Mouse (Mus musculus): ENCODE results near the gene Nppa.

Gene Nppa

DNA sequence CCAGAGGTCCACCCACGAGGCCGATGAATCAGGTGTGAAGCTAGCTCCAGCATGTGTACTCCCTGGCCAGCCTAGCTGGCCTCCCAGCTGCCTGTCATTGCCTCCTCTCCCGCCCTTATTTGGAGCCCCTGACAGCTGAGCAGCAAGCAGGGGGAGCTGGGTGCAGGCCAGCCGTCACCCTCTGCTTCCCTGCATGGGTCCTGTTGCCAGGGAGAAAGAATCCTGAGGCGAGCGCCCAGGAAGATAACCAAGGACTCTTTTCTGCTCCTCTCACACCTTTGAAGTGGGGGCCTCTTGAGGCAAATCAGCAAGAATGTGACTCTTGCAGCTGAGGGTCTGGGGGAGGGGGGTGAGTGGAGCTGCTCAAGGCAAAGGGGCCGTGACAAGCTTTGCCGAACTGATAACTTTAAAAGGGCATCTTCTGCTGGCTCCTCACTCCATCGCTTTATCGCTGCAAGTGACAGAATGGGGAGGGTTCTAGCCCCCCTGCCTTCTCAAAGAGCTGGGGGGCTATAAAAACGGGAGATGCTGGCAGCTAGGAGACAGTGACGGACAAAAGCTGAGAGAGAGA is at the start of gene Nppa:
Gene Nppa, plus strand, starts transcription at position 521 of the 571 bp plus-strand sequence.
- ATAC-seq (ENCODE audit: low TSS enrichment), result no peak

DNA sequence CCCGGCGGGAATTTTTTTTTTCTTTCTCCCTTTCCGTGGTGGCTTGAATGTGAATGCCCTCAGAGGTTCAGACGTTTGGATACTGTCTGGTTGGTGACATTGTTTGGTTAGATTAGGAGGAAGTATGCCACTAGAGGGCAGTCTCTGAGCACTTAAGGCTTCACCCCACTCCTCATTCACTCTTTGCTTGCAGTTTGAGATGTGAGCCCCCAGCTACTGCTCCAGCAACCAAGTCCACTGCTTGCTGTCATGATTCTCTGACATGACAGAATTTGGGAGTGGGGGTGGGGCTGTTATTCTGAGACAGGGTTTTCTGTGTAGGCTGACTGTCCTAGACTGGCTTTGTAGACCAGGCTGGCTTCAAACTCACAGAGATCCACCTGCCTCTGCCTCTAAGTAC is 46.9 kb upstream of the Nppa start:
- ATAC-seq (ENCODE audit: low TSS enrichment), result no peak; the same call in 1 of the 2 replicates

DNA sequence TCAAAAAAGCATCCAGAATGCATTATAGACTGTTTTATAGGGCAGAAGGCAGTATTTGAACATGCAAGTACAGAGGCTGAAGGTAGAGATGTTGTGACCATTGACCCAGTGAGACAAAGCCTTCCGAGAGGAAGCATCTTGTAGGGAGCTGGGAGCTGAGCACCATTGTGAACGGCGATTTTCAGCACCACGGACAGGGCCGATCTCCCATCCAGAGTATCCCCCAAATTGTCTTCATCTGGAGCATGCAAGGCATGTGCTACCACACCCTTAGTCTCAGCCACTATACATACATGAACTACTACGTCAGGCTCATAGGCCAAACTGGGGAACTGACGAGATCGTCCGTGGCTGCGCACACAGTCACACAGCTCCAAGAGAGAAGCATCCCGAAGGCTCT is 43.4 kb upstream of the Nppa start:
- no peak for ATAC-seq (ENCODE audit: low TSS enrichment)

DNA sequence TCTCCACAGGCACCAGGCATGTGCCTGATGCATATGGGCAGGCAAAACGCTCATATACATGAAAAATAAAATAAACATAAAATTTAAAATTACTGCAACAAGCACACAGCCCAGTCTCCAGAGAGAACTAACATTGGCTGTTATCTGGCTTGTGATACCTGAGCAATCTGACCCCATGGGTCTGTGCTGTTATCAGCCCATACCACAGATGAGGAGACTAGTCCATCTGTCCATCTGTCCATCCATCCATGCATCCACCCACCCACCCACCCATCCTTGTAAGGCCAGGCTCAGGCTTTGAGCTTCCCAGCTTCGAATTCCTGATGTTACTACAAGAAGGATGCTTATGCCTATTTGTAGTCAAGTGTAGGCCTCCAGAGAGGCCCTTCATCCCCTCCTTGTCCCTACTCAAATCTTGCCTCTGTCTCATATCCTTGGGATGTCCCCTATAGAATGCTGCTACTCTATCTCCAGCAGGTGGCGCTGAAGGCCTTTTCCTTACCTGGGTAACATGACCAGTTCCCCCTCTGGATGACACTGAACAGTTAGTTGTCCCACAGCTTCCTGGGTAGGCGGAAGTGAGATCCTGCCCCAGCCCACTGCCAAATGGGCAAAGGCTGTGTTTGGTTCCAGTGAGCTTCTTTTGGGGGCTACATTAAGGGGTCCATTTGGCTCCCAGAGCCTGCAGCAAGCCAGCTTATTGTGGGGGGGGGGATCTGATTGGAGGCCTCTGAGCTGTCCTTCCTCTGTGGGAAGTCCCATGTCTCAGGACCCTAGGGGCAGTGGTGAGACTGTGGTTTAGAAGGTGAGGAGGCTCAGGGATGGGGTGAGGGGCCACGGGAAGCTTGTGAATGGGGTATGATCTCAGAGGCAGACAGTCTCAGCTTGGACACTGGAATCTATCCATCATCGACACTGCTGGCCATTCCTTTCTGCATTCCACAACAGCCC is 40.4 kb upstream of the Nppa start:
- ATAC-seq (ENCODE audit: low TSS enrichment), result peak; percentile 62

DNA sequence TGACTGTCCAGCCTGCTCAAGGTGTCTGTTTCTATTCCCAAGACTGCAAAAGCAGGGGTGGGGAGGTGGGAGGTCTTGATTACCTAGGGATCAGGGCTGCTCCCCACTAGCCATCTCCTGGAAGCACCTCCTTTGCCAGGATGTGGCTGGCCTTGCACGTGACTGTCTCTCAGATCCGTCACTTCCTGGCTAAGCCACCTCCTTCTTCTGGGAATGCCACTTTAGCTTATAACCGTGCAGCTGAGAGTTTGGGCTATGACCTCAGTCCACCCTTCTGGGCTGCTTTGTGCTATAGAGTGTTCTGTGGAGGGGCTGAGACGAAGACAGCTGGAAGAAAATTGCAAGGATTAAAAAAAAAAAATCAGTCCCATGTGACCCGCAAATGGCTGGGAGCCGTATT is 37.7 kb upstream of the Nppa start:
- ATAC-seq (ENCODE audit: low TSS enrichment), result peak; percentile 38; the same call in 1 of the 2 replicates

DNA sequence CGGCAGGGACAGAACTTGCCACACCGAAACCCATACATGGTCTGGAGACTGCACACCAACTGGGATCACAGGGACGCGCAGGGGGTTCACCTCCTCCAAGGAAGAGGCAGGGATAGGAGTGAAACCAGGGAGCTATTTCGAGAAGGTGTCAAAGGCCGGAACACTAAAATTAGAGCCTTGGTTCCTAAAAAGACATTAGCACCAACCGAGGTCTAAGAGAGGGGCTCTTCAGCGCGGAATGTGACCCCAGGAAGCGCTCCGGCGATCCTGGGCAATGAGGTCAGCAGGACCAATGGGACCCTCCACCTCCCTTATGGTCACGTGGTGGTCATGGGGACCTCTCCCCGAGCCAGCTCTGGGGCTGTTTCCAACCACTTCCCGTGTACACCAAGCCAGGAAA is 36.9 kb upstream of the Nppa start:
- no peak for ATAC-seq (ENCODE audit: low TSS enrichment)

DNA sequence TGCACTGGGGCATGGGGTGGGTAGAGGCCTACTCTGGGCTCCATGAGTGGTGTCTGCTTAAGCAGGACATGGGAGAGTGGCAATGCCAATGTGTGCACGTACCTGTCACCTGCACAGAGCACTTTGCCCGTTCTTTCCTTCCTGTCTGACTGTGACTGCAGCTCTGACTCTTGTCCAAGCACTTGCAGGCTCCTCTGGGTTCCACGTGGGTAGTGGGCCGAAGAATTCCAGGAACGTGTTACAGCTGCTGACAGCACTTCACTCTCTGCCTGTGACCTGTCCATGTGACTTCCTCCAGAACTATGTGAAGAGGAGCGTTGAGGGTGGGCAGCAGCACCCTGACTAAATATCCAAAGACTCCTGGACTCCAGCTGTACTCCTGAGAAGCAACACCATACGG is 34.8 kb upstream of the Nppa start:
- ATAC-seq (ENCODE audit: low TSS enrichment), result no peak

DNA sequence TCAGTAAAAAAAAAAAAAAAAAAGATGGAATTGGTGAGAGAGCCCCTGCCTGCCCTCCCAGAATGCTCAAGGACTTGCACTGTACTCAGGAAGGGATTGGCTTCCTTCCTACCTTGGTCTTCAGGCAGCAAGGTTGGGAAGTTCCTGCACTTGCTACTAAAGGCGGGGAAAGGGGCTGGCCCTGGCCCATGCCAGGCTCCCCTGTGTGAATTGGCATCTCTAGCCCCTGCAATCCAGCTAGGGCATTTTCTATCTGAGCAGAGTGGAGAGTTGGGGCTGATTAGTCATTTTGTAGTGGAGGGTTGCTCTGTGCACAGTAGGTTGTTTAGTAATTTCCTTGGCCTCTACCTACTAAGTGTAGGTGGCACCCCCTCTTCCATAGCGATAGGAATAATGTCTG is 31.7 kb upstream of the Nppa start:
- no peak for ATAC-seq (ENCODE audit: low TSS enrichment)

DNA sequence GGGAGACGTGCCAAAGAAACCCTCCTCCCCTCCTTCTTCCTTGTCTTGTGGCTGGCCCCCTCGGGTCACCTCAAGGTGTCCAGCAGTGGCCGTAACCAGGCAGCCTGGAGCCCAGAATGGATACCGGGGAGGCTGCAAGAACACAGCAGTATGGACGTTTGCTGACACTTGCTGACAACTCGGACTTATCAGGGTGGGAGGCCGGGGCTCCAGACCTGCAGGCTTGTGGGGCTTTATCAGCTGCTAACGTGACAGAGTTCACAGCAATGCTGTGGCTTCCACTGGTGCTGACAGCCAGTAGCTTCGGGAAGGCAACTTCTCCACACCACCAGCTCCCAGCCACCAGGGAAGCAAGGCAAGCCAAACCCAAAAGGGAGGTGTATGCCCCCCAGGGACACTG is 31.2 kb upstream of the Nppa start:
- no peak for ATAC-seq (ENCODE audit: low TSS enrichment)

DNA sequence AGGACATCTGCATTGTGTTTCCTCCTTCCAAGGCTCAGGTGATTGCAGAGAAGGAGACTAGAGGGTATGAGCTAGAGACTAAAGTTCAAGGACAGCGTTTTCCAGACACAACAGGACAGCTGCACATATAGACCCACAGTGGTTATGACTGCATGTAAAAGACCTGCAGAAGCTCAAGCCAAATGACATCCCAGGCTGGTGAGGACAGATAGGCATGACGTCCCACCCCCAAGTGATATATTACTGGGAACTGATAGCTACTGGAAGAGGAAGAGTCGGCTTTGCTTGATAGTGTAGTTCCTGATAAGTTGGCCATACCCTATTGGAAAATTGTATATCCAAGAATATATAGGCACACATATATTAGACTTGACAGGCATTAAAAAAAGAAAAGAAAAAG is 24.3 kb upstream of the Nppa start:
- ATAC-seq (ENCODE audit: low TSS enrichment), result no peak

DNA sequence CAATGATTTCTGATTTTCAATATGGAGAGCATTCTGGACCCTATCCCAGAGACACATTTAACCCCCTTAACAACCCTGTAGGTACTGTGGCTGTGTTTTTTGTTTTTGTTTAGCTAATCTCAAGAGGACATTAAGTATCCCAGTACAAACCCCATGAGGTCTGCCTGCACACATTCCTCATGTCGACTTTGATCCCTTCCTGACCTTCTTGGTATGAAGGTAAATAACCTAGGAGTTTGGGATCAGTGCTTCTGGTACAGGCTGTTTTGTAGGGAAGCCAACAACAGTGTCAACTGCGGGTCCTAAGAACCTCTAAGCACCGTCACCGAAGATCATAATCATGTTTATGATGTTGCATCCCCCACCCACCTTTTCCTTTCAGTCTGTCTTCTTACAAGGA is 22.8 kb upstream of the Nppa start:
- no peak for ATAC-seq (ENCODE audit: low TSS enrichment)

DNA sequence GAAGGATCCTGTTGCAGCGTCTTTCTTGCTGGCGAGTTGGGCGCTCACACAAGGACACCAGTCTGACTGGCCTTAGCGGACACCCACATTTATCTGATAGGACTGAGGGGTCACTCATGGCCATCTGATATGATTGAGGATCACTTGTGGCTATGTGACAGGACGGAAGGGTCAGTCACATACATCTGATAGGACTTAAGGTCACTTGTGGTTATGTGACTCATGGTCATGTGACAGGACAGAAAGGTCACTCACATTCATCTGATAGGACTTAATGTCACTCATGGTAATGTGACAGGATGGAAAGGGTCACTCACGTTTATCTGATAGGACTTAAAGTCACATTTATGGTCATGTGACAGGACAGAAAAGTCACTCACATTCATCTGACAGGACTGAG is 22.1 kb upstream of the Nppa start:
- no peak for ATAC-seq (ENCODE audit: low TSS enrichment)

DNA sequence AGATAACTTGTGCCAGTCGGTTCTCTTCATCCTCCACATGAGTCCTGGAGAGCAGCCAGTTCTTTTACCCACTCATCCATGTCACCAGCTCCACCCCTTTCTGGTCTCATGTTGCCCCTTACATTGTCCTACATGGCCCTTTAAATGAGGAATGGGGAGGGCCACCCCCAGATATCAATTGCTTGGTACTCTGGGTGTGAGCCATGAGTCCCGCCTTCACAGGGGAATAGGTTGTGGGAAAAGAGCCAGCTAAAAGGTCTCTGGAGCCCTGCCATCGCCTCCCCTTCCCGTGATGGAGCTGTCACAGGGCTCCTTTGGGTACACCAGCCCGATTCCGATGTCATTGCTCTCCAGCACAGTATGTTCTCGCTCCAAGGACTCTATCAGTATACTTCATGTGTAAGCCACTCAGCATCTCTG is 21.1 kb upstream of the Nppa start:
- no peak for ATAC-seq (ENCODE audit: low TSS enrichment)

DNA sequence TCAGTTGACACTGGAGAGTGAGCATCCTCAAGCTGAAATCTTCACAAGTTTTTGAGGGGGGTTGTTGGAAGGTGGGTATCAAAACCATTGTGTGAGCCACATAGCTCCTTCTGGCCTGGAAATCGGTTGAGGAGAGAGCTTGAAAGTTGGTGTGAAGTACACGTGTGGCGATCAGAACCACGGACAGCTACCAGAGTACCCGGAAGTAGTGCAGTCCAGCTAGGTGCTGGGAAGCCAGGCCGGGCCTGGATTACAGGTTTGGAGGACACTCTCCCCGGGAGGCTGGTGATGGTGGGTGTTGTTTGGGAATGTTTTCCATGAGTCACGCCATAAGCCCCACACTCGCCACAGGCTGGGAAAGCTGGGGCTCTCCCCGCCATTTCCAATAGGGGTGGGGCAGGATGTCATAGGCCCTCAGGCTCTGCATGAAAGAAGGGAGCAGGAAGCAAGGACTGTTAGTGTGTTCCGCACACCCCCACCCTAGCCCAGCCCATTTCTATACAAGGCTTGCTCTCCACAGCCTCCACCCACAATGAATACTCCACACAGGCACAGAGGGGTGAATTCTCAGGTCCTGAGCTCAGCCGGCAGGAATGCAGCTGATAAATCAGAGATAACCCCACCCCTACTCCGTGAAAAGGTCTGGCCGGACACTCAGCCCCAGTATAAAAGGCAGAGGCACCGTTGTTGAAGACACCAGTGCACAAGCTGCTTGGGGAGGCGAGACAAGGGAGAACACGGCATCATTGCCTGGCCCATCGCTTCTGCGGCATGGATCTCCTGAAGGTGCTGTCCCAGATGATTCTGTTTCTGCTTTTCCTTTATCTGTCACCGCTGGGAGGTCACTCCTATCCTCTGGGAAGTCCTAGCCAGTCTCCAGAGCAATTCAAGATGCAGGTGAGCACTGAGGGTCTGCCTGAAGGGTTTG is 15.1 kb upstream of the Nppa start, which contains the start of gene Nppb:
Gene Nppb, plus strand, starts transcription at position 584 of the 928 bp plus-strand sequence.
- ATAC-seq (ENCODE audit: low TSS enrichment), result no peak

DNA sequence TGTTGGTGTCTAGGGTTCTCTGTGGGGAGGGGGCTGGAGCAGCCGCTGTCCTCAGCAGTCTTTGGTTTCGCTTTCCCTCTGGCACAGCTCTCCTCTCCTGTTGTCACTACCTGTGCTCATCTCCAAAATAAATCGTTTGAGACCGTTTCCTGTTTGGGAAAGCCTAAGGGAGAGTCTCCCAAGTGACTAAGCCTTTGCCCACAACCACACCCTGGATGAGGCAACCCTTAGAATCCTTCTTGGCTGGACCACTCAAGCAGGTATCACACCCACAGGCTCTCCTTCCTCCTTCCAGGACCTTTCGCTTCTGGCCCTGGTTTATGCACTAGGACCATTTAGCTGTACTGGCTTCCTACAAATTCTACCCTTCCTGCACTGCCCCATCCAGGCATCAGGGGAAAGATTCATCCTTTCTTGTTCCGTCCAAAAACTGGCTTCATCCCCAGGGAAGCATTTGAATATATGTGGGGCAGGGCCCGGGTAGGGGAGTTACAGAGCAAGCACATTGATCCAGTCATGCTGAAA is 6.9 kb upstream of the Nppa start:
- ATAC-seq (ENCODE audit: low TSS enrichment), result no peak

DNA sequence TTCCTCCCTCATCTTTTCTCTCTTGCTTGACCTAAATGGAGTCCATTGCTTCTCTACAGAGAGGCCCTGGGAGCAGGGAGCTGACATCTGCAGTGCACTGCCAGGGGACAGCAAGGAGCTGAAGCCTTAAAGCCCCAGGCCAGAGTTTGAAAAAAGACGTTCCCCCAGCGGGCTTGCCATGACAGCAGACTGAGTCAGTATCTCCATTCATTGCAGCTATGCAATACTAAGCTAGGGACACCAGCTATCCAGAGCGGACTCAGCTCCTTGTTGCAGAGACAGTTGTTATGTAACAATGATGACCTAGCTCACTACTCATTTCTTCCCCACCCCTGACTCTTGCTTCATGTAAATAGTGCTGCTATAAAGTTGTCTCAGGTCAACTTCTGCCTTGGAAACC is 5.2 kb upstream of the Nppa start:
- no peak for ATAC-seq (ENCODE audit: low TSS enrichment)

DNA sequence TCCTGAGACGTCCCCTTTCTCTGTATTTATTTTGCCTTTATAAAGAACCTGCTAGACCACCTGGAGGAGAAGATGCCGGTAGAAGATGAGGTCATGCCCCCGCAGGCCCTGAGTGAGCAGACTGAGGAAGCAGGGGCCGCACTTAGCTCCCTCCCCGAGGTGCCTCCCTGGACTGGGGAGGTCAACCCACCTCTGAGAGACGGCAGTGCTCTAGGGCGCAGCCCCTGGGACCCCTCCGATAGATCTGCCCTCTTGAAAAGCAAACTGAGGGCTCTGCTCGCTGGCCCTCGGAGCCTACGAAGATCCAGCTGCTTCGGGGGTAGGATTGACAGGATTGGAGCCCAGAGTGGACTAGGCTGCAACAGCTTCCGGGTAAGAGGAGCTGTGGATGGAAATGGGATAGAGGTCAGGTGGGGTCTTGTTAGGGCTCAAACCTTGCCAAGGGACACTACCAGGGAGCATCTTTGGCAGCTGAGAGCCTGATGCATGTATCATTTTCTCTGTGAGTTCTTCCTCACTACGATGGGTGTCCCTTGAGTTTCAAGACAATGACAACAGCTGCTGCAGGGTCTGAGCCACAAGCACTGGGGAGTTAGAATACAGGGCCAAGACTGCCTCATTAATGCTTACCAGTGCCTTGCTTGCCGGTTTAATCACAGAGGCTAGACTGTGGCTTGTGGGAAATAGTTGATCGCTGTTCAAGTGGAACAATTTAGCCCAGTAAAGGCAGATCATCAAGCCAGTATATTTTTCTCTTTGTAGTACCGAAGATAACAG is 679 bp downstream of the Nppa start:
- ATAC-seq (ENCODE audit: low TSS enrichment), result no peak

DNA sequence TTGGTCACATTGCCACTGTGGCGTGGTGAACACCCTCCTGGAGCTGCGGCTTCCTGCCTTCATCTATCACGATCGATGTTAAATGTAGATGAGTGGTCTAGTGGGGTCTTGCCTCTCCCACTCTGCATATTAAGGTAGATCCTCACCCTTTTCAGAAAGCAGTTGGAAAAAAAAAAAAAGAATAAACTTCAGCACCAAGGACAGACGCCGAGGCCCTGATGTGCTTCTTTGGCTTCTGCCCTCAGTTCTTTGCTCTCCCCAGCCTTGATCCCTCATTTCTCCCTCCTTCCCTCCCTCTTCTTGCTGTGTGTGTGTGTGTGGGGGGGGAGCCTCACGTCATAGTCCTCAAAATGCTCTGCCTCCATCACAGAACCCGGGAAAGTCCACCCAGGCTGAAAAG is 1.3 kb downstream of the Nppa start:
- no peak for ATAC-seq (ENCODE audit: low TSS enrichment)

DNA sequence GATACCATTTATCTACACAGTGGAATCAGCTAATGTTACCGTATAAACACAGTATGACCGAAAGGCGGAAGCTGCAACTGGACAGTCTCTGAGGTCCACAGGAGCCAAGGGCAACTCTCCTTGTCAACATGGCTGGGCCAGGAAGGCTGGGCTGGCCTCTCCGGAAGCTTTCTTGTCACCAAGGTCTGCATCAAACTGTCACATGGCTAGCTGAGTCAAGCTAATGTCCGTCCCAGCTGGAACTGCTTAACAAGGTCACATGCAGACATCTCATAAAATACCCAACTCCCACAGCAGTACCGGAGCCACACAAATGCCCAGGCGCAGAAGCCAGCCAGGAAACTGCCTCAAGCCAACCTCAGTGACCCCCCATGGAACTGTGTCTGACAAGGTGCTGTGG is 3.8 kb downstream of the Nppa start:
- ATAC-seq (ENCODE audit: low TSS enrichment), result no peak

DNA sequence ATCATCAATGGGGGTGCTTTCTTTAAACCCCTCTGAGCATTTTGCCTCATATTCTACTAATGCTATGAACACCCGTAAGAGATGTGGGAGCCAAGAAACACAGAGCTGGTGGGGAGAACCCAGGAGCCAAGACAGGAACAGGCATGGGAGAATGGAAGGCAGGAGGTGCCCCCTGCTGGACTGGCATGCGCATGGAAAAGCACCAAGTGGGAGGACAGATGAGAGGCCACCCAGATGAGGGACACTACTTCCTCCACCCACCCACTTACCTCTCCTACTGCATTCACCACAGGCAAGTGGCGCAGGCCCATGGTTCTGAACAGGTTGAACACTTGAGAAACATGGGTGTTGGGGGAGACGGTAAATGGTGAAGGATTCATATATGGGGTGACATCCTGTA is 7.9 kb downstream of the Nppa start:
- ATAC-seq (ENCODE audit: low TSS enrichment), result peak; percentile 74

DNA sequence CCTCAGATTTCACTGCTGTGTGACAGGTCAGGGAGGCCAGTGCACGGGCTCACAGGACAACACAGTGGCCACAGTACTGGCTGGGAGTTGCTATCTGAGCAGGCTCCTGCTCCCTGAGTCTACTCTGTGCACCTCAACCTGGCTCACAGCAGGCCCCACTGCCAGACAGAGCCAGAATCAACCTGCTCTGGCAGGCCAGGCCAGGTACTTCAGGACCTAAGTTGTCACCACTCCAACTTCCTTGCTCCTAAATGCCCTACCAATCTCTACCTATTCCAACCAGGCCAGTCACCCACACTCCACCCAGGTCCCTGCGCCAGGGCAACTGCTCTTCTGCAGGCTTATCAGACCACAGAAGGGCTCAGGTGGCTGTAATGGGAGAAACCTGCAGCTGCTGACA is 9.1 kb downstream of the Nppa start:
- no peak for ATAC-seq (ENCODE audit: low TSS enrichment)

All from frontal cortex, adult (tissue).